Mouse (Mus musculus) hindbrain, embryonic 14.5 days (tissue): ENCODE data around the gene Adamts13. TPM values are rescaled to one million over a fixed set of nuclear protein-coding genes. Genes with fewer than 3 reads are reported as not detected.
A peak's percentile ranks its signal among the peaks of the same experiment; 100 is the strongest.

ENCODE experiments used
- ATAC-seq: fragments of 200-750 bp; cut with Nextera tagmentation; 2 replicates; pipeline ENCODE4 v1.8.0; 2017; ENCODE audit warnings: moderate number of reproducible peaks, mild to moderate bottlenecking, moderate TSS enrichment, moderate library complexity; ENCODE audit not compliant: low FRiP score
- DNase-seq: peaks from one replicate; pipeline ENCODE4 v3.0.0-alpha.2; 2015; ENCODE audit warnings: low spot score
- H3K27ac ChIP-seq: fragments of 300-500 bp; sonication (generic); 2 replicates; pipeline ENCODE4 v1.5.1; 2014; ENCODE audit warnings: mild to moderate bottlenecking, moderate library complexity
- H3K27me3 ChIP-seq: fragments of 300-500 bp; sonication (generic); 2 replicates; pipeline ENCODE4 v1.6.1; 2014; ENCODE audit warnings: mild to moderate bottlenecking, low read length, mixed read lengths; ENCODE audit not compliant: control insufficient read depth, insufficient read depth
- H3K36me3 ChIP-seq: fragments of 300-500 bp; sonication (generic); replicated peaks from 2 replicates; pipeline ENCODE4 v1.6.1; 2014; ENCODE audit not compliant: control insufficient read depth, insufficient read depth
- H3K4me1 ChIP-seq: fragments of 300-500 bp; sonication (generic); replicated peaks from 2 replicates; pipeline ENCODE4 v1.6.1; 2014; ENCODE audit warnings: antibody characterized with exemption, low read length, mixed read lengths; ENCODE audit not compliant: control insufficient read depth, insufficient read depth
- H3K4me2 ChIP-seq: fragments of 300-500 bp; sonication (generic); replicated peaks from 2 replicates; pipeline ENCODE4 v1.6.1; 2014; ENCODE audit warnings: mild to moderate bottlenecking, moderate library complexity
- H3K4me3 ChIP-seq: fragments of 300-500 bp; sonication (generic); replicated peaks from 2 replicates; pipeline ENCODE4 v1.5.1; 2014; ENCODE audit warnings: mild to moderate bottlenecking, low read length
- H3K9ac ChIP-seq: fragments of 300-500 bp; sonication (generic); 2 replicates; pipeline ENCODE4 v1.6.1; 2014
- H3K9me3 ChIP-seq: fragments of 300-500 bp; sonication (generic); 2 replicates; pipeline ENCODE4 v1.6.1; 2016; ENCODE audit warnings: low read length; ENCODE audit not compliant: control insufficient read depth
- WGBS: fragments of 180-500 bp; shearing (Covaris S2); extraction: QIAGEN DNeasy Blood & Tissue Kit; methylation state at CpG from one replicate; pipeline ENCODE4 v1.1.7; 2014; 5-methylcytosine and 5-hydroxymethylcytosine counted together
- polyA plus RNA-seq: library from polyadenylated mRNA; unstranded; fragments of >200 nt; fragmentation: Nextera tagmentation; extraction: Ambion mirVana; gene quantifications from 2 replicates; pipeline ENCODE4 v1.2.1, GENCODE M21; 2014

Adamts13 gene
- 0.11 TPM in 1 of 2 replicates, not detected in the other for polyA plus RNA-seq

DNA sequence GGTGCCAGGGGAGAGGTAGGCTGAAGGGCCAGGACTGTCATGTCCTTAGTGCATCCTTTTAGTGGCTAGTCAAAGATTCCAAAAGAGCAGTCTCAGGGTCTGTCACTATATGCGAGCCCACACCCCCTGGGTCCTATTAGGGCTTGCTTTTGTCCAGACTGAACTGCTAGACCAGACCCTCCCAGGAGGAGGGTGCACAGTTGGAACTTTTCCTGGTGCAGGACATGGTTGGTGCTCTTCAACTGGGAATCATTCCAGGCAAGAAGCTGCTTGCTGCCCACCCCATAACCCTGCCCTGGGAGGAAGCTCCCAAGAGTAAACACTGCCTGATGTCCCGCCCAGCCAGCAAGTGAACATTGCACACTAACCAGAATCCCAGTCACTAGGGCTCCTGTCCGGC is at the start of gene Adamts13:
TSS of gene Adamts13 (plus strand) at position 301 of the 400 bp plus-strand sequence.
- 76% methylated on average over 3 of the region's 3 CpGs for WGBS
- H3K36me3 ChIP-seq, result no peaks in the 10 kb centered on the region

DNA sequence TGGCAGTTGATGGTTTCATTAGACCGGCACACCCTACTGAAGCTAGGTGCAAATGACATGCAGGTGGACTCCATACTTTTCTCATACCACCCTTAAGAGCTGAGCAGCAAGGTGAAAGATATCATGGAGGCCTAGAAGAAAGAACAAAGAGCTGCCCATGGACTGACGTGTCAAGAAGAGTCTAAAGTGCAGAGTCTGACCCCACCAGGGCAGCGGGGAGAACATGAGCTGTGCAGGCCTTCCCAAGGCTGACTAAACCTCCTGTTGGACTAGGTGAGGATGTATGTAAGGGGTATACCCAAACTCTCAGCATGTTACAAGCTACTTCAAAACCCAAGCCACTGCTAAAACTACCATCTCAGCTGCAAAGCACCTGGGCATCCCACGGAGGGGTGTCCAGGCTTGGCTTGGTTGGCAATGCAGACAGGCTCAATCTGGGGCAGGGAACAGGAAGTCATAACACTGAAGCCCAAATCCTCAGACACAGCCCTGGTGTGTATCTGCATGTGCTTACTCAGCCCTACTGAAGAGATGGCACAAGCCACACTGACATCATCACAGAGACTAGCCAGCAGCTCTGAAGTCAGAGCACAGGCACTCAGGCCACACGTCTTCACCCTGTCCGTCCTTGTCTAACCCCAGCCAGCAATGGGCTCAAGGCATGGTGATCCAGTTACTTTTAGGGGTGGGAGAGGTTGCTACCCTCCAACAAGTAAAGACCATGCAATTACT is 45.3 kb upstream of the Adamts13 start:
- Histone ChIP-seq H3K36me3 (peaks cover 71% of the 10 kb centered on the region), H3K4me2 (no peak overlapping the region), H3K27me3 (no peaks in the 10 kb centered on the region), H3K4me1 (peaks cover 17% of the 10 kb centered on the region), H3K9me3 (no peaks in the 10 kb centered on the region), H3K4me3 (no peak overlapping the region), H3K9ac (no peak overlapping the region), H3K27ac (no peak overlapping the region)
- ATAC-seq (no peak), DNase-seq (no peak)
- WGBS, result 89% methylated on average over 6 of the region's 6 CpGs

More for the DNA sequence above, at the start of gene Adamts13:
- no peak for DNase-seq
- no peaks in the 10 kb centered on the region for H3K9me3 ChIP-seq
- H3K4me2 ChIP-seq, result no peak within 1 kb of the TSS
- no peak within 1 kb of the TSS for H3K27ac ChIP-seq
- no peak for ATAC-seq
- H3K4me3 ChIP-seq, result no peak within 1 kb of the TSS
- no peaks in the 10 kb centered on the region for H3K4me1 ChIP-seq
- no peaks in the 10 kb centered on the region for H3K27me3 ChIP-seq
- H3K9ac ChIP-seq, result no peak within 1 kb of the TSS

DNA sequence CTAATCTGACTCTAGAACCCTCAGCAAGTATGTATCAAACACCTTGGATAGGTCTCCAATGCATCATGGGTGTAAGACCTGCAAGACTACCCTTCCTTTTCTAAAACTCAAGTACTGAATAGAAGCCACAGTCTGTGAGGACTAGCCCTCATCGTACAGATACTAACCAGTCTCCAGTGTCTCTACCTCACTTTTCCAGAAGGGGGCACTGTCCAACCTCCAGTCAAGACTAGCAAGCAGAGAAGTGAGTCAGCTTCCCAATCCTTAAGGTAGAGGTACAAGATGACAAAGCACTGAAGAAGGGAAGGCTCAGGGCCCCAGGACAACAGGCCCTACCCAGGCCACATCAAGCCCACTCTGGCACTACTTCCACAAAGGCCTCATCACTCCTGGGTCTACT is 42.8 kb upstream of the Adamts13 start:
- Histone ChIP-seq H3K4me3 (no peak overlapping the region), H3K36me3 (peaks cover 47% of the 10 kb centered on the region), H3K4me2 (no peak overlapping the region), H3K27me3 (no peaks in the 10 kb centered on the region), H3K9me3 (no peaks in the 10 kb centered on the region), H3K4me1 (peaks cover 17% of the 10 kb centered on the region), H3K9ac (no peak overlapping the region), H3K27ac (no peak overlapping the region)
- no peak for ATAC-seq
- DNase-seq, result peak; percentile 63
- WGBS, result 33% methylated on average over 1 of the region's 1 CpGs

DNA sequence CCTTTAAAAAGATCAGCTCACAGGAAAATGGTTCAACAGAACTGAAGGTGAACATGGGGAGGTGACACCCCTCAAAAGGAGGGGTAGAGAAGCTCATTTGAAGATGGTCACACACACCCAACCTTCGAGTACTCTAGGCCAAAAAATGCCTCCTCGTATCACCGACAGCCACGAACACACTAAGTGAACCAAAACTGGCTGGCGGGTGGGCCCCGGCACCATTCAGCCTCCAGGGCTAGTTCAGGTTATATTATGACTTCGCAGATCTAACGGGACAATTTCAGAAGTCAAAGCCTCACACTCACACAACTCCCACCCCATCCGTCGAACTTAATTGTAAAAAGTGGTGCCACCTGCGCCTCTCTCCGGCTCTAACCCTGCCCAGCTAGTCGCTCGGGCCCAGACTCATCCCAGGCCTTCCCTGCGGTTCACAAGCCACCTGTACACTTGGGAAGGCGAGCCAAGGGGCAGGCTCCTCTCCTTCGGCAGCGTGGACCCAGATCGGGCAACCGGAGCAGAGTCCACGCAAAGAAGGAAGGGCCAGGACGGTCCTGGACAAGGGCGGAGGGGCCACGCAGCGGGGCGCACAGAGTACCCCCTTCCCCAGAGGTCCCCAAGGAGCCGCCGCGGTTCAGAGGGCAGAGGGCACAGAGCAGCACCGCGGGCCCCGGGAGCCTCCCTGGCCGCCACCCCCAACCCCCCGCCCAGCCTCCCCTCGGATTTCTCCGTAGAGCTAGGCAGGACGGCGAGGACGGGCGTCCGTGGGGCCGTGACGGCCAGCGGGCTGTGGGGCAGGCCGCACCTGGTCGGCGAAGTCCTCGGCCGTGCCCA is 40.5 kb upstream of the Adamts13 start:
- 2% methylated on average over 48 of the region's 49 CpGs for WGBS
- H3K9me3 ChIP-seq, result no peaks in the 10 kb centered on the region
- DNase-seq, result no peak
- peak; percentile 58; the same call in 1 of the 2 replicates for ATAC-seq
- peaks cover 17% of the 10 kb centered on the region for H3K4me1 ChIP-seq
- peak overlapping the region; percentile 73 for H3K27ac ChIP-seq
- H3K36me3 ChIP-seq, result 0 out of 2 replicates have a peak, but pooled peaks cover 26% of the 10 kb centered on the region
- peak overlapping the region; percentile 71 for H3K4me3 ChIP-seq
- peak overlapping the region; percentile 89 for H3K9ac ChIP-seq
- H3K4me2 ChIP-seq, result peak overlapping the region; percentile 94
- H3K27me3 ChIP-seq, result no peaks in the 10 kb centered on the region

DNA sequence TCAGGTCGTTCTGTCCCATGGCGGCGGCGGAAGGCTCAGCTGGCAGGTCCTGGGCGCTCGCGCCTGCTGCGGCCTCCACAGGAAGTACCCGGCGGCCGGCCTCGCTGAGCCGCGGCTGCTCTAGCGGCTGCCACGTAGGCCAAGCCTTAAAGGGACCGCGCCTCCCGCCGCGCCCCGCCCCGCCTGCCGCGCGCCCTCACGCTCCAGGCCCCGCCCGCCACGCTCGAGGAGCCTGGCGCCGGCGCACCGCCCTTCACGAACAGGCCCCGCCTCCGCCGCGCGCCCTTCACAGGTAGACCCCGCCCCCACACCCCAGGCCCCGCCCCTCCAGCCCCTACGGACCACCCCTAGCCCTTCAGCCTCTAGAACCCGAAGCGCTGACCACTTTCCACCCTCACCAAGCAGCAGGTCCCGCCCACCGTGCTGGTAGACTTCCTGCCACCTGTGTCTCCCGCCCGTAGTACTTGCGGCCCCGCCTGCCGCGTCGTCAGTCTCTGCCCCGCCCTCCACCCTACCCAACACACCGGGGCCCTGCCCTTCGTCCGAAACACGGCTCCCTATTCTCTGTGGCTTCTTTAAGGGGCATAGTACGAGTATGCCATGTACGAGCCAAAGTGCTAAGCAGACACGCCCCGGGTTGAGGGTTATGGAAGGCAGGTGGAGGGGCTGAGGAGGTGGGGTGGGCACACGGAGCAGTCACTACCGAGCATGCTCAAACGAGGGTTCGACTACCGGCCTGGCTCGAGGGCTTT is 39.7 kb upstream of the Adamts13 start, which contains the start of the genes Surf4 and Stkld1:
TSS of gene Surf4 (minus strand) at position 625 of the 752 bp plus-strand sequence.
TSS of gene Stkld1 (plus strand) at position 744 of the 752 bp plus-strand sequence.
- 1% methylated on average over 62 of the region's 70 CpGs for WGBS
- Histone ChIP-seq H3K4me2 (peak within 1 kb of the TSS; percentile 94), H3K9ac (peak within 1 kb of the TSS; percentile 89), H3K4me3 (peak within 1 kb of the TSS; percentile 71), H3K4me1 (peaks cover 17% of the 10 kb centered on the region), H3K27ac (peak within 1 kb of the TSS; percentile 73), H3K36me3 (0 out of 2 replicates have a peak, but pooled peaks cover 25% of the 10 kb centered on the region), H3K27me3 (no peaks in the 10 kb centered on the region), H3K9me3 (no peaks in the 10 kb centered on the region)
- DNase-seq (peak; percentile 88), ATAC-seq (peak; percentile 96)

DNA sequence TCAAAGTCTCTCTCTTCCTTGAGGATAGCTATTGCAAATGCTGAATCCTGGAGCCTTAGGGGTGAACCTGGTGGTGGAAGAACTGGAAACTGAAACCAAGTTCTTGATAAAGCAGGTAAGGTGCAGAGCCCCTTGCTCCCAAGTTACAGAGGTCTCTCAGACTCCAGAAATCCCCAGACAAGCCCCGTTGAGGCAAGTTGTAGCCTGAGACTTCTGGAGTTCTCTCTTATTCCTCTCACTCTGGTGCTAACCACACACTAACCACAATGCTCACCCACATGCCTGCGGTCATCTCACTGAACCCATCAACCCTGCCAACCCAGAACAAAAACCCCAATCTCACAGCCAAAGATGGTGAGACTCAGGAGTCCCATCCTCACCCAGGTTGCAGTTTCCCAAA is 37.9 kb upstream of the Adamts13 start:
- Histone ChIP-seq H3K4me2 (no peak overlapping the region), H3K27ac (no peak overlapping the region), H3K9me3 (no peaks in the 10 kb centered on the region), H3K27me3 (no peaks in the 10 kb centered on the region), H3K4me1 (peaks cover 17% of the 10 kb centered on the region), H3K36me3 (0 out of 2 replicates have a peak, but pooled peaks cover 12% of the 10 kb centered on the region), H3K4me3 (no peak overlapping the region), H3K9ac (no peak overlapping the region)
- DNase-seq, result no peak
- ATAC-seq, result no peak
- 94% methylated on average over 2 of the region's 2 CpGs for WGBS

DNA sequence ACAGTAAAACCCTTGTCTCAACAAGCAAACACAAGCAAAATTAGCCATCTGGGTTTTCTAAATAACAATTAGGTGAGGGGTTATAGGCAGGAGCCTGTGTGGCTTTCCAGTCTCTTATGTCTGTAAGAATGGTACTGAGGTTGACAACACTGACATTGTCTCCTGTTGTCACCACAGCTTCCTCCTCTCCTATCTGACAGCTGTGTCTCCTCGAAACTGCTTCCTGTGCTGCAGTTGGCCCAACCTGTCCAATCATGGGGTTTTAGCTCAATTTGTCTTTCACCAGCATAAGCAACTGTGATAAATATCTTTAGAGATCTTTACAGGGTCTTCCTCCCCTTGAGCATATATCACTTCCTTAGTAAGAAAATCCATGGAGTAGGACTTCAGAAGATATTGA is 36.8 kb upstream of the Adamts13 start:
- ATAC-seq (no peak), DNase-seq (no peak)
- no peaks in the 10 kb centered on the region for H3K9me3 ChIP-seq
- no peaks in the 10 kb centered on the region for H3K27me3 ChIP-seq
- 0 out of 2 replicates have a peak, but pooled peaks cover 1% of the 10 kb centered on the region for H3K36me3 ChIP-seq
- no peak overlapping the region for H3K4me2 ChIP-seq
- H3K4me3 ChIP-seq, result no peak overlapping the region
- H3K4me1 ChIP-seq, result peaks cover 13% of the 10 kb centered on the region
- H3K9ac ChIP-seq, result no peak overlapping the region
- H3K27ac ChIP-seq, result no peak overlapping the region
- WGBS, result 80% methylated on average over 1 of the region's 1 CpGs

DNA sequence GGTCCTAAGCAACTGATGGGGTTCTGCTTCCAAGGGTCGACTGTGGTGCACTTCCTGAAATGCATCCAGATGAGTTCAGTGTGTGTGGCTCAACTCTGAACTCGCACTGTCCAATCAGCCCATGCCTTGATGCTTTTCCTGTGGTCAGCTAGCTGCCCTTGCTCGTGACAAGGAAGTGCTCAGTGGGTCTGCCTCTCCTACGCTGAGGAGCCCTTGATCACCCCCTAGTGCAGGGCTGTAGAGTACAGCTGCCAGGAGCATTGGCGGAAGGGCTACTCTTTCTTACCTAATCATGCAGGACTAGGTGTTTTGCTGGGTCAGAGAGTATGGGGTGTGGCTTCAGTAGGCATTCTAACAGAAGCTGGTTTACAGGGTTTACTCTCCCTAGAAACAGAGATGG is 31.7 kb upstream of the Adamts13 start:
- 52% methylated on average over 5 of the region's 5 CpGs for WGBS

More for the DNA sequence above, 31.7 kb upstream of the Adamts13 start:
- no peak overlapping the region for H3K4me2 ChIP-seq
- no peak overlapping the region for H3K9ac ChIP-seq
- no peaks in the 10 kb centered on the region for H3K9me3 ChIP-seq
- no peaks in the 10 kb centered on the region for H3K27me3 ChIP-seq
- ATAC-seq, result no peak
- DNase-seq, result no peak
- no peak overlapping the region for H3K27ac ChIP-seq
- no peak overlapping the region for H3K4me3 ChIP-seq
- H3K4me1 ChIP-seq, result no peaks in the 10 kb centered on the region
- H3K36me3 ChIP-seq, result no peaks in the 10 kb centered on the region
